Mouse (Mus musculus): Measurements from ENCODE around the gene Serp2.
A peak's percentile ranks its signal among the peaks of the same experiment; 100 is the strongest.

Serp2 gene

DNA sequence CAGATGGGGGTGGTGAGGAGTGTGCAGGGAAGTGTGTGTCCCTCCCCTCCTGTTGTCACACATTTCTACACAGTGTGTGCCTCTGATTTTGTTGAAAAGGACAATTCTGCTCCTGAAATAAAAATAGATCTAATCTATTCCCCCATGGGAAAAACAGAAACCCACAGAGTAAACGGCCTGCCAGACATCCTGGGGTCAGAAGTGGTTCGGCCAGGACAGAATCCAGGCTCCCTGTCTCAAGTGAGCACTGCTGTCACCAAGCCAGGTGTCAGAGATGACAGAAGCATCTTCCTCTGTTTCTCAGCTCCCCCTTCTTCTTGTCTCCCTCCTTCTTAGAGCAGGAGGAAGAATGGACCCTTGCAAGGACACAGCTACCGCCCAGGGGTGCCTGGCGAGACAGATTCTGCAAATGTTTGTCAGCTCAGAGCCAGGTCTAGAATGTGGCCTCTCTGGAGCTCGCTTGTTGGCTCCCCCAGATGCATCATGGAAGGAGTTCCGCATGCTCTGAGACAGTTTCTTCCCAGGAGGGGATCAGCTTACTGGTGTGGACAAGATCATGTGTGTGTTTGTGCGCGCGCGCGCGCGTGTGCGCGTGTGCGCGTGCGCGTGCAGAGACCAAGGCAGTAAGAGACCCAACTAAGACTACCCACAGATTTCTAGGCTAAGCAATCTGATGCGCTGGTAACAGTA is 29.5 kb downstream of the Serp2 start:
- no peak for DNase-seq (ENCODE audit: low read depth, low spot score)

DNA sequence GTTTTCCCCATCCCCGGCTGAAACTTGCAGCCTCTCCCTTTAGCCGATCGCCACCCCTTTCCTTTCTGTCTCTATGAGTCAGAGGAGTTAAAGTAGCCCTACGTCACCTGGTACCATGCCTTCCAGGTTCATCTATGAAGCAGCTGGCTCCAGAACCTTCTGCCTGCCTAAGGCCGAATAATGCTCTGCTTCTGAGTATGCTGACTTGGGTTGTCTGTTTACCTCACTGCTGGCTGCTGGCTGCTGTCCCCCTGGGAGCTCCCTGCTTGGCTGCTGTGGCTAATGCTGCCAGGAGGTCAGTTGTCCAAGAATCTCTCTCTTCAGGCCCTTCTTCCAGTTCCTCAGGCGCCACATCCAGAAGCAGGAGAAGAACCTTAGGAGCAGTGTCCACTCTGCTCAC is 30.2 kb downstream of the Serp2 start:
- no peak for DNase-seq (ENCODE audit: low read depth, low spot score)

DNA sequence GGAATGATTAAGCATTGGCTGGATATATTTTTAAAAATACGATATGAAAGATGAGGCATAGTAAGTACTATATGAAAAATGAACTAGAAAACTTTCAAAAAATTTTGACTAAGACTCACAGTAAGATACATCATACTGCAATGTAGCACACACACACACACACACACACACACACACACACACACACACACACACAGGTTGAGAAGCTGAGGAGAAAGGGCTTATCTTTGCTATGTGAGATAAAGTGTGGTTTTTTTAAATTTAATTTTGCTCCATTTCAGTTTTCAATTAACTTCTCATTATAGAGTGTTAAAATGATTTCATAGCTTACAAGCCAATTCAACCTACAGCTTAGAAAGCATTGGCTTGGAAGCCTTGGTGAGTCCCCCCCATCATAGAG is 33.3 kb downstream of the Serp2 start:
- no peak for DNase-seq (ENCODE audit: low read depth, low spot score)

DNA sequence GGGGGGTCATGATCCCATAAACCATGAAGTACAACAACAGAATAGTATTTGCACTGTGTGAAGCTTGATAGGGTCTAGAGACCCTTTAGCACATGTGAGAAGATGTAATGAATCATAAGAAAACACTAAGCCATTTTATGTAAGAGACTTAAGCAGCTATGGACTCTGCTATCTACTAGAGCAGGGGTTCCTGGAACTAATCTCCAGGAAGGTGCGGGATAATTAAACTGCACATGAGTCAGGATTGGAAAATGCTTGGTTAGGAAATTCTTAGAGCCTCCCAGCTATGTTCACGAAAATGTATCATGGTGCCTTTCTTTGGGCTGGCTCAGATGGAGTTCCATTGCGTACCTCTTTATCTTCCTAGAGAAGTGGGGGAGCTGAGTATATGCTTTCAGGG is 35.4 kb downstream of the Serp2 start:
- no peak for DNase-seq (ENCODE audit: low read depth, low spot score)

DNA sequence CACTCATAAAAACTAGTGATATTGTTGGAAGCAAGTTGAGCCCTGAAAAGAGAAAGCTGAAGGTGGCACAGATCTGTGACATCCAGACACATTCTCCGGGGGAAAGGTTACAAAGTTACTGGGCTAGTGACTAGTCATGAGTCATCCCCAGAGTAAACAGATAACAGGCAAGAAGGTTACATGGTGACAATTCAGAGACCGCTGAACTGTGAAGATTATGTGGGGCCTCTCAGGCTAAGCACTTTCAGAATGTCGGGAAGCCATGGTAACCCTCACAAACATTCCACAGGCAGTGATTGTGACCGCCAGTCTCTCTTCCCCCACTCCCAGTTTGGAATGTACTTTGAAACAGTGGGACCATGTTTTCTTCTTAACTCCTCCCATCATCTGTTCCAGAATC is 36.1 kb downstream of the Serp2 start:
- no peak for DNase-seq (ENCODE audit: low read depth, low spot score)

DNA sequence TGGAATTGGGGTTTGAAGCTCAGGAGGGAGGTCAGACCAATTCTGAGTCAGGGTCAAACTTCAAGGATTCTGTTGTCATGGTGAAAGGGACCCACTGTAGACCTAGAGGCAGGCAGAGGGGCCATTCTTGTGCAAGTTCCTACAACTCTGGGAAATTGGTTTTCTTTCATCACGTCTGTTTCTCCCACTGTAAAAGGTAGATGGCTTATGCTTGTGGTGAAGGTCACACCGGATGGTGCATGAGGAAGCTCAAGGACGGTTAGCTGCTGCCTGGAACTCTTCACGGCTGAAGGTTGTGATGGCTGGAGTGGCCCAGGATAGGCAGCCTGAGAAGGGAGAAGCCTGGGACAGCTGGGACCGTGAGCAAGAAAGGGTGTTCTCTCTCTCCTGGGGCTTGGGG is 38.5 kb downstream of the Serp2 start:
- DNase-seq (ENCODE audit: low read depth, low spot score) = no peak

DNA sequence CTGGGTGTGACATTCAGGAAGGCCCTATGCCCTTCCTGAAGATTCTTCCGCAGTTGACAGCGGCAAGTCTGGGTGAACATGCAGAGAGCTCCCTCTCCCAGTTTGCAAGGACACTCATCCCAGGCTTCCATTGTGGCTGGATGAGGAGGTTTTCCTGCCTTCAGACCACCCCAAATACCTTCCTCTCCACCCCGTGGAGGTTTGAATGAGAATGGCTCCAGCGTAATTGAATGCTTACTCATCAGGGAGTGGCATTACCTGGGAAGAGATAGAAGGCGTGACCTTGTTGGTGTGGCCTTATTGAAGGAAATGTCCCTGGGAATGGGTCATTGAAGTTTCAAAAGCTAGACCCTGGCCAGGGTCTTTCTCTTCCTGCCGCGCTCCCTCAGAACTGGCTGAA is 41.1 kb downstream of the Serp2 start:
- no peak for DNase-seq (ENCODE audit: low read depth, low spot score)

DNA sequence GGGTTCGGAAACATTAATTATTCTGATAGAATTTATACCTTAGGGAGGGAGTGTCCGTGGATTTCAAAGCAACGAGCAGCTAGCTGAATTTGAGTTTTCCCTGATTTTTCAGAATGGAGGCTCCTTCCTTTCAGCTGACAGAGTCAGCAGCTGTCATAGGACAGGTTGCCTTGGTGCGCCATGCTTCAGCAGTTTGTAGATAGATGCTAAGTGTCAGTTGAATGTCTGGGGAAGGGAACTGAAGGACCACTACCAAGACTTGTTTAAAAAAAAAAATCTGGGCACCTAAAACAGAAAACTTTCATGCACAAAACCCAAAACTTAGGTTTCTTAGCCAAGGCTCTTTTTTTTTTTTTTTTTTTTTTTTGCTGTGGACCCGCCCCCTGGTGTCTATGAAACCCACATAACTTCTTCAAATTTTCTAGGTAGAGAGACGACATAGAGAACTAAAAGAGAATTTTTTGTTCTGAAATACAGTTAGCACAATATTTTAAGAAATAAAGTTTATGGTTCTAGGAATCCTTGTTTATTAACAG is 42.6 kb downstream of the Serp2 start:
- no peak for DNase-seq (ENCODE audit: low read depth, low spot score)

DNA sequence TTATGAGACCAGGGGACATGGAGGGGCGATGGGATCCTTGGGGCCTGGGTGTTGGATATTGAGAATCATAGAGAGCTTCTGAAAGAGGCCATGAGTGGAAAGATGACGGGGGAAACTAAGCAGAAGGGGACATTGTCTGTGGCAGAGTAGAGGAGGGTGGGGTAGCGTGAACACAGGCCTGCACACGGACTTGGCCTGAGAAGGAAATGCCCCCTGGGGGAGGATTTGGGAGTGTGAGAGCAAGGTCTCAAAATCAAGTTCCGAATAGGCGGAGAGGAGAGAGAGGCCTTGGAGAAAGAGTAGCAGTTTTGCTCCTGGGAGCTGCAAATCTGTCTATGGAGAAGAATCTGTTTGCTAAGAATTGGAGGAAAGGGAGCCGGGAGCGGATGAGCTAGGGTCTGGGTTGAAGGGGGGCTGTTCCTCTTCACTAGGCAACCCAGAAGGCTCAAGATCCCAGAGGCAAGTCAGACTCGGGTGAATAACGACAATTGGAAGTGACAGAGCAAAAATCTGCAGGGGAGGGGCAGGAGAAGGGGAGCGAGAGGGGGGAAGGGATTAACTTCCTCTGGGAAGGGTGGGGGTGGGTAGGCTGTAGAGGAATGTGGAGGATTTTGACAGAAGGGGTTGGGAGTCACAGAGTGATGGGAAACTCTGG is 43.2 kb downstream of the Serp2 start:
- peak; percentile 74 for DNase-seq (ENCODE audit: low read depth, low spot score)

DNA sequence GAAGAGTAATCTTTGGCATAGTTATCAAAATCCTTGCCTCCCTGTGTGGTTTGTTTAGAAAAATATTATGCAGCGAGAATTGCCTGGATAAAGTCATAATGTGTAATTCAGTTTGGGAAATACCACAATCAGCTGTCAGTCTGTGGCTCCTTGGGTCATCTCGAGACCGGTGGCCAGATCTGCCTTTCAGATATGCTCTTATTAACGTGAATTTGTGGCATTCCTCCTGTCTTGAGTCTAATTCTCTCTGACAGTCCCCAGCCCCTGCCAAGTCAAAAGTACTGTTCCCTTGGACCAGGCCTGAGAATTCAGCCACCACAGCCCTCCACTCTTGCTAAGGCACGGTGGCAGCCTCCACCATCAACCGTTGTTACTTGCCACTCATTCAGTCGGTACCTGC is 44.7 kb downstream of the Serp2 start:
- no peak for DNase-seq (ENCODE audit: low read depth, low spot score)

DNA sequence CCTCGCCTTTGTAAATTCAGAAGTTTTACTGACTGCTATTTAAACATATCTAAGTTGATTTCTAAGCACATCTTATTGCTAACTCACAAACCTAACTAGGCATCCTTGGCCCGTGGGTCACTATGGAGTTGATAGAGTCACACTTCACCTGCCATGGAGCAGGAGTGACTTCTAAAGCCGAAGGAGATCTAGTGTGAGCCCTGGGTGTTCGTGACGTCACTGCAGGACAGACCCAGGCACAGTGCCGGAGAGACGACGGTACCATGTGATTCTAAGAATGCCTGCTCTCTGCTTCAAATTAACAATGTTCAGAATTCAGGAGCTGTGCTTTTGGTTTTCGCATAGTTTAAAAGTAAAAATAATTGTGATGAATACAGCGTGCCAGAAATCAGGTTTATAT is 48.0 kb downstream of the Serp2 start:
- no peak for DNase-seq (ENCODE audit: low read depth, low spot score)

DNA sequence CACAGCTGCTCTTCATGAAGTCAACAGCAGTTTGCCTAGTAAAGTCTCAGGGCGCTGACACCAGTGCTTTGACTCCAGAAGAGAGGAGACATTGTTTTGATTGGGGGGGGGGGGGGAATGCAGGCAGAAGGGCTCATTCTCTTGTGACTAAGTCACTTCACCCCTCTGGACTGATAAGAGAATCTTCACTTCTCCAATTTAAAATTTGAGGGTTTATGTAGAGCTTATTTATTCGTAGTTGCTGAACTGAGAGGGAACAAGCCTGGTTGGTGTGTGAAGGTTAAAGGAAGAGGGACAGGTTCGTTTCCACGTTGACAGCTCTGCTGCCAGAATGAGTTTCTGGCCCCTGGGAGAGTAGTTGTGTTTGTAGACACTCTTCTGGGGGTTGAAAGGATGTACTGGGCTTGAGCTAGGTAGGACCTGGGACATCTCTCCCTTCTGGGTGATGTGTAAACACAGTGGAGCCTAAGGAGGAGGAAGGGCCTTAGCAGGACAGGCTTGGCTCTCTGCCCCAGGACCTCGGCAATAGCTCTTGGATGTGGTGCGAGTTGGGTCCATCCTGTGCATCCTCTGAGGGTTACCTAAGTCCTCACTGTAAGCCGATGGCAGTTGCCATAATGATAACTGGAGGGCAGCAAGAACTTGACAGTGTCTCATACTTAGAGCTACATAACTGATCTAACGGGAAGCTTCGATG is 48.7 kb downstream of the Serp2 start:
- no peak for DNase-seq (ENCODE audit: low read depth, low spot score)

DNA sequence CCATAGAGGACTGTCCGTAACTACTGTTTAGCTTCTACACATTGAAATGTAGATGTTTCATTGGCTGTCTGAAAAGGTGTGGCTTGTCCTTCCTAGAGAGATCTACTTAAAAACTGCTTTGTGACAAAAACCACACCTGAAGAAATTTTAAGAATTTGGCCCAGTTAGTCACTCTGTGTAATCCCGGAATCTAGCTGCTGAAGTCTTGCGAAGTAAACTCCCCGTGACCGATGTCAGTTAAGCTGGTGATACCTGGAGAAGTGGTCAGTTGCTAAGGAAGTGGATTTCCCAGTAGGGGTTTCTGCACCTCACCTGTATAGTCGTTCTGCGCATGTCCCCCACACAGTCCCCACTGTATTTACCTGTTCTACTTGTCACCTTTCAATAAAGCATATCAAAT is 49.3 kb downstream of the Serp2 start:
- no peak for DNase-seq (ENCODE audit: low read depth, low spot score)

DNA sequence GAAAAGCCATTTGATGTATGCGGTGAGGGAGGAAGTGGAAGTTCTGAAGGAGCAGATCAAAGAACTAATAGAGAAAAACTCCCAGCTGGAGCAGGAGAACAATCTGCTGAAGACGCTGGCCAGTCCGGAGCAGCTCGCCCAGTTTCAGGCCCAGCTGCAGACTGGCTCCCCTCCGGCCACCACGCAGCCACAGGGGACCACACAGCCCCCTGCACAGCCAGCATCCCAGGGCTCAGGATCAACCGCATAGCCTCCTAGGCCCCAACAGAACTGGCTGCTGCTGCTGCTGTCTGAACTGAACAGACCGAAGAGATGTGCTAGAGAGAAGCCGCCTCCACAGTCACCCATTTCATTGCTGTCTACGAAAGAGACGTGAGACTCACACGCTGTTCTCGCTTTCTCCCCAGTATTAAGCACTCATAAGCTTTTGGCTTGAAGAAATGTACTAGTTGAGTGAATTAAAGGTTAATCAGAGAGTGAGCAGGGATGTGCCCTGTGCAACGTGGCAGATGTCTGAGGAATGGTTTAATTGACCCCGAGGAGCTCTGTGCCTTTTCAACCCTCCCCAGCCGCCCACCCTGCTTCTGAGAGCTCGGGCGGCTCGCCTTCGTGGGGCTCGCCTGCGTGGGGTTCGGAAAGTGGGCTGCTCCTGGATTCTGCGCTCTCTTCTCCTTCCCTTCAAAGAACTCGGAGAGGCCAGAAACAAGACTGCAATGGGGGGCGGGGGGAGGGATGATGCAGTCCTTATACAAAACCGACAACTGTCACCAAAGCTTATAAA is 50.1 kb downstream of the Serp2 start:
- no peak for DNase-seq (ENCODE audit: low read depth, low spot score)

DNA sequence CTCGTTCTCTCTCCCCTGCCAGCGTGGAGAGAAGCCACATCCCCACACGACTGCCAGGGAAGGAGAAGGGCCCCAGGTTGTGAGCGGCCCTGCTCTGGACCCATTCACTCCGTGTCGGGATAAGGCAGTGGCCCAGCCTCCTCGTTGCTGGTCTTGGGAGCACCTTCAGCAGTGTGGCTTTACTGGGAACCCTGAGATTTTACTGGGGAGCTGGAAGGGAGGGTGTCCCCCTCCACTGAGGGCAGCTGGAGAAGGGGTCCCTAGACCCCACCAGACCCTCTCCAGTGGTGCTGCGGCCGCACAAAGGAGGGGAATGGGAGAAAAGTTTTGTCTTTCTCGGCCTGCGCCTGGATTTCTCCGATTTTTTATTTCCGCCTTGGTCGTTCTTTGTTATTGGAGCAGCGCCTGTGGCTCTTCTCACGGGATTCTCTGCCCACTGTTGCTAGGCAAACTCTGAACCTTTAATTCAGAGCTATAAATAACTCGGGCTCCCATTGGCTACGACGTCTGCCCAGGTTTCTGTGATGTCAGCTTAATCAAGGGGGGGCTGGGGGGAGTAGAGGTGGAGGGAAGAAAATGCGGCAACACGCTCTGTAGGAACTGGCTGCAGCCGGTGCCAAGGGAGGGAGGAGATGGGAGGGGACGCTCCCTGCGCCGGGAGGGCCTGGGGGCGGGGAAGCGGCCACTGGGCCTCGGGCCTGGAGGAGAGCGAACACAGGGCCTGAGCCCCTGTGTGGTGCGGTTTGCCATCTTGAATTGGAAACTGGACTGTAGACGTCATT is 51.1 kb downstream of the Serp2 start:
- DNase-seq (ENCODE audit: low read depth, low spot score) = peak; percentile 98

DNA sequence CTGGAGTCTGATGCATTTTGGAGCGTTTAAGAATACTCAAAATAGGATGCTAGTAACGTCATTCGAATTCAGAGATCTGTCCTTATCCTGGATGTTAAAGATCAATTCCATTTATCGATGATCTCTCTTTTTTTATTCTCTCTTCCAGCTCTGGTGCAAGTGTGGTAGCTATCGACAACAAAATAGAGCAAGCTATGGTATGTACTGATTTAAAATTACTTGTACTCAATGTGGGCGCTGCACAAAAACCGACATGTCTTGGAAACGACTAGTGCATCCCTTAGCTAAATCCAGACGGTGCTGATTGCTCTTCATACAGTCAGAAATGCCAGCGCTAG is 51.6 kb downstream of the Serp2 start:
- DNase-seq (ENCODE audit: low read depth, low spot score) = no peak

DNA sequence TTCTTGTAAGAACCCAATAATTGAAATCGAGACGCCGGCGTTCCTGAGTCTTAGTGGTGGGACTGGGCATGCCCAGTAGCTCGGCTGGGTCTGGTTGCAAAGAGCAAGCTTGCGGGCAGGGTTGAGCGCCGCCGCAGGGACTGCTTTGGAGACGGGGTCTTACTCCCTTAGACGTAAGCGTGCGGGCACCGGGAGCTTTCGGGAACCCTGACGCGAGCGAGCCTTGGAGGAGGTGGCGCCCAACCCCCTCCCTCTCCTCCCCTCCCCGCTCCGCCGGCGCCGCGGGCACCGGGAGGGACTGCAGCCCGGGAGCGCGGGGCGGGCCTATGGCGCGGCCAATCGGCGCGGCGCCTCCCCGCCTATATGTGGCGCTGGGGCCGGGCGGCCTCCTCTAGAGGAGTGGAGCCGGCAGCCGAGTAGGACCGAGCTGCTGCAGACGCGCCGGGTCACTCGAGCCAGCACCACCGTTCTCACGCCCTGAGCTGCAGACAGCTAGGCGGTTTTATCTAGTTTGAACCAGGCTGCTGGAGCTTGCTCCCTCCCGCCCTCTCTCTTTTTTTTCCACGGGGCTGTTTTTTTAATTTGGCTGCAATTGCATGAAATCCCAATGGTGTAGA is 52.5 kb downstream of the Serp2 start:
- peak; percentile 95 for DNase-seq (ENCODE audit: low read depth, low spot score)

DNA sequence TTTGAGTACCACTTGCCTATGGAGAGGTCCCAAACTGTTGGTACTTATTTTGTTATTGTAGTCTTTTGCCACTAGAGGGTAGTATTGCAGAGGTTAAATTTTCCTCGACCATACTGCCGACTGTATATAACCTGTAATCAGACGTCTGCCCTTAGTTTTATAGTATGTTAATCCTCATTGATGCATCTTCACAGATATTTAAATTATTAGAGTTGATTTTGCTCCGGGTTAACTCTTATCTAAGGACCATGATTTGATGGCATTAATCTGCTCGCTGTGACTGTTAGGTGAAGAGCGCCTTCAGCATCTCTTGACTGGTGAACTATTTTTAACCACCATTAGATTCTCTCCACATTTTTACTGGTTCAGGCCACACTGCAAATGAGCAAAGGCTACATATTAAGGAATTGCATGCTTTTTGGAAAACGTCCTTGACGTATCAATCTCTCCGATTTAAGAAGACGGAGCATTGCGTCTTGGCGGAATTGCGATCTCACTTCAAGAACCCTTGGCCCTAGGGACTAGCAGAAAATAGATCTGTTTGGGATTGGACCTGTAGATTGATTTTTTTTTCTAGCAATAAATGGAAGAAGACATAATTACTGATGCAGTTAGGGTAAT is 53.3 kb downstream of the Serp2 start:
- peak; percentile 75 for DNase-seq (ENCODE audit: low read depth, low spot score)

DNA sequence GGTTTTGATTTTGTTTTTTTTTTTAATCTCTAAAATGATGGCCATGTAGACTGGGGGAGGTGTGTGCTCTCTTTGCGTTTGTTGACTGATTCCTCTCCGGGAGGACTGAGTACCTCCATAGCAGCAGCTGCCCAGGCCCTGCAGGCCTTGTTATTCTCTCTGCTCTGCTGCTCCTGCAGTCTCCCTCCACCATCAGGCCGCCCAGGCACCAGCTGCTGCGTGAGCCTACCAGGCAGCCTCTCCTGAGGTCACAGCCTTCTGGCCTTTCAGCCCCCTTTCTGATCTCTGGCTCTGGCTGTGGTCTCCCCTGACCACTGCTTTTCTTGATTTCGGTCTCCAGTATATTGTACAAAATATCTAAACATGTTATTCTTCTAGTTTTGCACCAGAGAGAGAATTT is 56.7 kb downstream of the Serp2 start:
- peak; percentile 41 for DNase-seq (ENCODE audit: low read depth, low spot score)

DNA sequence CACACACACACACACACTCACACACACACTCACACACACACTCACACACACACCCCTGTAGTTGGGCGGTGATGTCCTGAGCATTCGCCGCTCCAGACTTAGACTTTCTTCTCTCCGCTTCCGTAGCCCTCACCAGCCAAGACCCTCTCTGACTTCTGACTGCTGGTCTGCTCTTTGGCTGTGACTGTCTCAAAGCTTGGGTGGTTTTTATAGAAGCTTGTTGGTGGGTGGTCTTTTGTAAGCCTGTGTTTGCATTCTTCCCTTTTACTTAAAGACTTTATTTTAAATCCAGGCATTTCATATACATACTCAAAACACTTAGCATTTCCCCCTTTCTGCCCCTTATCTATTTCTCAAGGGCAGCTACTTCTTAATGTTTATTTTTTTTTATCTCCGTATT is 57.2 kb downstream of the Serp2 start:
- no peak for DNase-seq (ENCODE audit: low read depth, low spot score)
